Mouse (Mus musculus) embryonic fibroblast, embryonic 13.5 days (primary cell): ENCODE measurements around the gene Ero1l. TPM values are rescaled to one million over a fixed set of nuclear protein-coding genes. Genes with fewer than 3 reads are reported as not detected.

Experiments
- H3K27ac ChIP-seq: 2 replicates; pipeline ENCODE4 v1.5.1; 2012; ENCODE audit warnings: low read length, control low read depth, inconsistent platforms; ENCODE audit not compliant: insufficient read depth
- H3K4me1 ChIP-seq: 2 replicates; pipeline ENCODE4 v1.6.1; 2011; ENCODE audit warnings: low read length; ENCODE audit not compliant: control insufficient read depth, insufficient read depth
- H3K4me3 ChIP-seq: 2 replicates; pipeline ENCODE4 v1.5.1; 2011; ENCODE audit warnings: mild to moderate bottlenecking, control low read depth, low read length; ENCODE audit not compliant: insufficient read depth
- CTCF ChIP-seq: IDR thresholded peaks from 2 replicates; pipeline ENCODE4 v1.5.1; 2011; ENCODE audit warnings: mild to moderate bottlenecking, control low read depth, low read length, moderate library complexity, borderline replicate concordance; ENCODE audit not compliant: insufficient read depth
- POLR2A ChIP-seq: IDR thresholded peaks from 2 replicates; pipeline ENCODE4 v1.6.1; 2011; ENCODE audit warnings: low read depth, mild to moderate bottlenecking, control low read depth, low read length, moderate library complexity
- polyA plus RNA-seq: library from polyadenylated mRNA; stranded (reverse); fragments of >200 nt; gene quantifications from 2 replicates; pipeline ENCODE4 v1.2.4, GENCODE M21; 2011; ENCODE audit warnings: low read depth; ENCODE audit not compliant: missing spikeins, insufficient read length

The Ero1l gene
- polyA plus RNA-seq, 1 experiment, result 92.1 TPM

DNA sequence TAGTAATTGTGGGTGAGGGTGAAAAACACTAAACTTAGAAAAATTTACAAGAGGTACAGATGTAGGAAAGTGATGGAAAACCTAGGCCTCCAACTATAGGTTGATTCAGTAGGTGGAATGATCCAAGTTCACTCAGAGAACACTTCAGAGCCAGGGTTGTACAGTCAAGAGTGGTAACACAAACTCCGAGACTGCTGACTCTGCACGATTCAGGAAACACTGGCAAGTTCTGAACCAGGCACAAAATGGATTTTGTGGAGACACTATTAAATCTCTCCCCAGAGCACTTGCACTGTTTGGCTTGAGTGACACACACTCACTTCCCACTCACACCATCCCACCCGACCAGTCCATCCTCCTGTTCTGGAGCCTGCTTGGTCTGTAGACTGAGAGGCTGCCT is 4.7 kb upstream of the Ero1l start:
- H3K27ac ChIP-seq, result no peak overlapping the region
- H3K4me1 ChIP-seq, result peaks cover 9% of the 10 kb centered on the region
- TF ChIP-seq POLR2A (no peak), CTCF (no peak)
- H3K4me3 ChIP-seq, result no peak overlapping the region

DNA sequence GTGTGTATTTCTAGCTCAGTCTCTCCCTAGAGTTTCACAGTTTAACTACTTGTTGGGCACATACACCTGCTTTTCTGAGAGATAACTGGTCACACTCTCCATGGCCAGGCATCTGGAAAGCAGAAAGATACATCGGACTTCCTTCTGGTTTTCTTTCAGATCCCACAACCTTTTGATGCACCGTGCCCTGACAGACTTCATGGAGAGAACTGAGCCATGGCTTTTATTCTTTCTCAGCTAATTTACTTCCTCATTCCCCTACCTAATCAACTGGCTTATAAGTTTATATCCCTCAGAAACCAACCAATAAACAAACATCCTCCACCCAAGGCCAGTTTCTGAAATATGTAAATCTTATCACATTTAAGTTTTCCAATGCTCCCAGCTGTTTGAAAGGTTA is 3.9 kb upstream of the Ero1l start:
- H3K4me1 ChIP-seq, result peaks cover 9% of the 10 kb centered on the region
- H3K27ac ChIP-seq, result no peak overlapping the region; the same call in 1 of the 2 replicates
- H3K4me3 ChIP-seq, result no peak overlapping the region
- no peak for TF ChIP-seq POLR2A
- no peak for TF ChIP-seq CTCF

DNA sequence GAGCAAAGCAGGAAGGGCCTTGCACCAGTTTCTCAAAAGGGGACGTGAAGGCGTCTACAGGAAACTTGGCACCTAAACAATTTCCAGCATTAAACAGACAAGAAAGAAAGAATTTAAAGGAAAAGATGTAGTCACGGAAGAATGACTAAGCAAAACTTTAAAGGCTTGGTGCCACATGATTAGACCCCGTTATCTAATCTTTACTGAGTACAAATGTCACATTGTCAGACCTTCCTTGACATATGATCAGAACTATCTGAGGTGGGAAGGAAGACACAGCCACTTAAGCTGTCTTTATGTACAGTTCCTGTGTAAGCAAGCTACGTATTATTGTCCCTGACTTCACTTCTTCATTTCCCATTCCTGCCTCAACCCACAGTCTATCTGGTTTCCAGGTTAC is 3.1 kb upstream of the Ero1l start:
- Histone ChIP-seq H3K4me3 (no peak overlapping the region), H3K4me1 (peaks cover 9% of the 10 kb centered on the region), H3K27ac (peak overlapping the region; percentile 99)
- TF ChIP-seq CTCF (no peak), POLR2A (no peak)

DNA sequence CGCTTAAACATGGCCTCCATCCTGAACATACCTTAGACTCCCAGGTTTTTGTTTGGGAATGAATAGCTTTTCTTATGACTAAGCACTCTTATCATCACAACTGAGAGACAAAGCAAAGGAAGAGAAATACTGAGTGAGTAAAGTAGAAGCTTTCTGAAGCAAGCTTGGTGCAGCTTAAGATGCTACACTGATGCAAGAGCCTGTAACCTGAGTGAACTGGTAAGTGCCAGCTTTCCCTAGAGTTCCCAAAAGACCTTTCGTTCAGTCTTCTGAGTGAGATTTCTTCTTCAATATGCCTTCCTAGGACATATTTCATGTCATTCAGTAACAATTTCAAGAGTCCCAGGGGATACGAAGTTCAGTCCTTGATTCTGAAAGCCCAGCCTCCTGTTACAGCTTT is 2.5 kb upstream of the Ero1l start:
- Histone ChIP-seq H3K4me1 (peaks cover 9% of the 10 kb centered on the region), H3K27ac (peak overlapping the region; percentile 99), H3K4me3 (no peak overlapping the region)
- no peak for TF ChIP-seq CTCF
- TF ChIP-seq POLR2A, result no peak

- H3K4me3 ChIP-seq, result no peak overlapping the region
- H3K4me1 ChIP-seq, result peaks cover 9% of the 10 kb centered on the region
- H3K27ac ChIP-seq, result peak overlapping the region; percentile 99
- TF ChIP-seq POLR2A (no peak), CTCF (no peak)
These were observed 1.5 kb upstream of the Ero1l start for GRCm38 (mm10) chr14:45320111-45320510.

- peak overlapping the region; percentile 9; the same call in 1 of the 2 replicates for H3K27ac ChIP-seq
- no peak overlapping the region for H3K4me3 ChIP-seq
- TF ChIP-seq POLR2A, result no peak
- no peak for TF ChIP-seq CTCF
- peaks cover 7% of the 10 kb centered on the region for H3K4me1 ChIP-seq
These were observed 653 bp upstream of the Ero1l start for GRCm38 (mm10) chr14:45319237-45319610.

DNA sequence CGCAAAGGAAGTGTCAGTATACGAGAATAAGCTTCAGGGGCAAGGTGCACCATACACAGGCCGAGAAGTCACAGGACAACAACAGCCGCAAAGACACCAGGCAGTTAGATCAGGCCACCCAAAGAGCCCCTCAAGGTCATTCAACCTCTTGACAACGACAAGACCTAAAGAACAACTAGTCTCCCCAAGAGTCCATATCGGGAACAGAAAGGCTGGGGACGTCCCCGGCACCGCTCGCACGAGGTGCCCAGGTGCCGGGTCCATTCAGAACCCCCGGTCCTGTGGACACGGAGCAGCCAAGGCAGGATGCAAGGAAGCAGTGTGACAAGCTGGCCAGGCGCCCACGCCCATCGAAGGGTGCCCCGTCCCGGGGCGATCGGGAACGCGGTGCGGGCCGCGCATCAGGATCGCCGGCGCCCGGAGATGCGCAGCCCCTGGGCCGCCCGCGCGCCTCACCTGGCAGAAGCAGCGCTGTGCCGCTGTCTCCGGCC is 605 bp downstream of the Ero1l start:
- Histone ChIP-seq H3K27ac (peak overlapping the region; percentile 93), H3K4me3 (peak overlapping the region; percentile 83)

DNA sequence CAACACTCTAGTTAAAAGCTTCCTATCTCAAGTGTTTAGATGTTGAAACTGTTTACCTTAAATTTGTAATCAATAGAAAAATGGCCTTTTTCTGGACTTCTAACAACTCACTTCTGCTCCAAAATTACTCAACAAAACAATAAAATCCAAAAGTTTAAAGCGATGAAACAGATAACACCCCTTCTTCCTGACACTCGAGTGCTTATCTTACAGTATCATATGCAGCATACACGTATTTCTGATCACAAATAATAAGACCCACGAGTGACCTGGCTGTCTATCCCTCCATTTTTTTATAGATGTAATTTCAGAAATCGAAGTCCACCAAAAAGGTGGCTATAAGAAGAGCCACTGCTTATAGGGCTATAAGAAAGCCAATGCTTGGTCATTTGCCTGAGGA is 1.6 kb downstream of the Ero1l start:
- no peak for TF ChIP-seq POLR2A
- no peak for TF ChIP-seq CTCF
- H3K4me3 ChIP-seq, result peak overlapping the region; percentile 83
- no peak overlapping the region for H3K27ac ChIP-seq
- H3K4me1 ChIP-seq, result peaks cover 7% of the 10 kb centered on the region

More for the DNA sequence above, 605 bp downstream of the Ero1l start:
- no peak for TF ChIP-seq POLR2A
- no peak for TF ChIP-seq CTCF
- H3K4me1 ChIP-seq, result peaks cover 7% of the 10 kb centered on the region

DNA sequence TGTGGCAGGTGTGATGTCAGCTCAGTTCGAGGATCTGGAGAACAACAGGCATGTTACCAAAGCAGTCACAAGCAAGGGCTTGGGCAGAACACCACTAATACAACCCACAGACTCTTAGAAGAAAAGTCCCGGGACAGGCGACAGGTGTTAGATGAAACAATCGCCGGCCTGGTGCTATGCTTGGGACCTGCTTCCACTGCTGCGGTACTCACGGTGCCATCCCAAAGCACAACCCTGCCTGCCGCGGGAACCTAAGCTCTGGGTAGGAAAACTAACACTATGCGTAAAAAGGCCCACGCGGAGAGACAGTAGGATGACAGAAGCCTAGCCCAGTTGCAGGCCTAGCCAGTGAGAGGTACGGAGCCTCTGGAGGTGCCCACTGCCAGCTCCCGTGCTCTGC is 8.5 kb downstream of the Ero1l start:
- Histone ChIP-seq H3K4me1 (no peaks in the 10 kb centered on the region), H3K4me3 (no peak overlapping the region), H3K27ac (no peak overlapping the region)
- no peak for TF ChIP-seq POLR2A
- TF ChIP-seq CTCF, result no peak

DNA sequence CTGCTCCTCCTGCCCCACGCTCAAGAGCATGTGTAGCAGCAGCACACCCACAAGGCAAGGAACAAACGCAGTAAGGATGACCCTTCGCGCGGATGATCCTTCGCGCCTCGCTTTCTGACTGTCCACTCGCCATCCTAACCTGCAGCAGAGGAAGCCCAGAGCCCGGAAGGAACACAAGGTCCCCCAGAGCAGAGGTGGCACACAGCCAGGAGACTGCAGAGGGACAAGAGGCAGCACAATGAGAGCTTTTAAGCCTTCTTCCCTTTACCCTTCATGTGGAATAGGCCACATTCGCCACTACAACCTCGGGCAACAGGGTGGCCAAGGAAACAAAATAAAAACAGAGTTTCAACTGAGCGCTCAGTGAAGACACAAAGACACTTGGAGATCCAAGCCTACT is 8.9 kb downstream of the Ero1l start:
- H3K4me3 ChIP-seq, result no peak overlapping the region
- no peak for TF ChIP-seq CTCF
- no peak for TF ChIP-seq POLR2A
- H3K27ac ChIP-seq, result no peak overlapping the region
- H3K4me1 ChIP-seq, result no peaks in the 10 kb centered on the region
